Mouse (Mus musculus) intestine, embryonic 15.5 days (tissue): ENCODE results near the gene Aldh16a1. TPM values are rescaled to one million over a fixed set of nuclear protein-coding genes. Genes with fewer than 3 reads are reported as not detected.
"Not testable (repeated sequence)": the region's sequence is repeated elsewhere in the genome, so short reads cannot be mapped to it uniquely, and the experiment has no call there.

Source experiments
- ATAC-seq: fragments of 200-750 bp; cut with Nextera tagmentation; 2 replicates; pipeline ENCODE4 v1.8.0; 2017; ENCODE audit warnings: moderate TSS enrichment, moderate library complexity
- H3K27ac ChIP-seq: fragments of 300-500 bp; sonication (generic); 2 replicates; pipeline ENCODE4 v1.5.1; 2015; ENCODE audit warnings: mild to moderate bottlenecking, inconsistent platforms
- H3K27me3 ChIP-seq: fragments of 300-500 bp; sonication (generic); replicated peaks from 2 replicates; pipeline ENCODE4 v1.6.1; 2015; ENCODE audit warnings: inconsistent platforms
- H3K36me3 ChIP-seq: fragments of 300-500 bp; sonication (generic); 2 replicates; pipeline ENCODE4 v1.6.1; 2015; ENCODE audit warnings: inconsistent platforms
- H3K4me1 ChIP-seq: fragments of 300-500 bp; sonication (generic); replicated peaks from 2 replicates; pipeline ENCODE4 v1.6.1; 2015; ENCODE audit warnings: inconsistent platforms
- H3K4me2 ChIP-seq: fragments of 300-500 bp; sonication (generic); replicated peaks from 2 replicates; pipeline ENCODE4 v1.6.1; 2015; ENCODE audit warnings: mild to moderate bottlenecking, inconsistent platforms
- H3K4me3 ChIP-seq: fragments of 300-500 bp; sonication (generic); replicated peaks from 2 replicates; pipeline ENCODE4 v1.5.1; 2015; ENCODE audit warnings: inconsistent platforms
- H3K9ac ChIP-seq: fragments of 300-500 bp; sonication (generic); 2 replicates; pipeline ENCODE4 v1.6.1; 2015; ENCODE audit warnings: inconsistent platforms
- H3K9me3 ChIP-seq: fragments of 300-500 bp; sonication (generic); 2 replicates; pipeline ENCODE4 v1.6.1; 2016; ENCODE audit warnings: inconsistent platforms
- WGBS: fragments of 180-500 bp; shearing (Covaris S2); methylation state at CpG from one replicate; pipeline ENCODE4 v1.1.7; 2015; 5-methylcytosine and 5-hydroxymethylcytosine counted together
- polyA plus RNA-seq: library from polyadenylated mRNA; unstranded; fragments of >200 nt; fragmentation: Nextera tagmentation; extraction: Ambion mirVana; gene quantifications from 2 replicates; pipeline ENCODE4 v1.2.1, GENCODE M21; 2015

Aldh16a1 gene
- polyA plus RNA-seq, 1 experiment from 2014 or later: 79.0 TPM

- 37% methylated on average over 21 of the region's 21 CpGs for WGBS
- peak overlapping the region; percentile 71 for H3K4me2 ChIP-seq
- peak overlapping the region; percentile 89 for H3K4me3 ChIP-seq
- H3K4me1 ChIP-seq: peaks cover 32% of the 10 kb centered on the region
- peak overlapping the region; percentile 87 for H3K27ac ChIP-seq
- H3K9me3 ChIP-seq: no peaks in the 10 kb centered on the region
- H3K27me3 ChIP-seq: no peaks in the 10 kb centered on the region
- peaks cover 26% of the 10 kb centered on the region for H3K36me3 ChIP-seq
- peak overlapping the region; percentile 99 for H3K9ac ChIP-seq
- ATAC-seq: no peak
These were observed 27.3 kb downstream of the Aldh16a1 start for GRCm38 (mm10) chr7:45126844-45127699.

- Histone ChIP-seq H3K36me3 (peaks cover 34% of the 10 kb centered on the region), H3K4me1 (peaks cover 40% of the 10 kb centered on the region), H3K27me3 (no peaks in the 10 kb centered on the region), H3K27ac (peak overlapping the region; percentile 87), H3K4me2 (peak overlapping the region; percentile 71), H3K9me3 (no peaks in the 10 kb centered on the region), H3K4me3 (peak overlapping the region; percentile 89), H3K9ac (peak overlapping the region; percentile 99)
- no peak for ATAC-seq
- 65% methylated on average over 17 of the region's 17 CpGs for WGBS
These were observed 28.1 kb downstream of the Aldh16a1 start for GRCm38 (mm10) chr7:45126147-45126843.

- H3K4me3 ChIP-seq, ATAC-seq, H3K27me3 ChIP-seq, H3K9me3 ChIP-seq: not testable (repeated sequence)
- peaks cover 40% of the 10 kb centered on the region for H3K36me3 ChIP-seq
- peak overlapping the region; percentile 87 for H3K27ac ChIP-seq
- H3K4me2 ChIP-seq: peak overlapping the region; percentile 71
- H3K9ac ChIP-seq: peak overlapping the region; percentile 99
- 60% methylated on average over 5 of the region's 5 CpGs for WGBS
- peaks cover 43% of the 10 kb centered on the region for H3K4me1 ChIP-seq
These were observed 28.7 kb downstream of the Aldh16a1 start for GRCm38 (mm10) chr7:45125649-45126048.

- Histone ChIP-seq H3K9ac (no peak overlapping the region), H3K36me3 (peaks cover 44% of the 10 kb centered on the region), H3K4me3 (no peak overlapping the region), H3K4me2 (peak overlapping the region; percentile 52), H3K27me3 (no peaks in the 10 kb centered on the region), H3K4me1 (peaks cover 44% of the 10 kb centered on the region), H3K9me3 (no peaks in the 10 kb centered on the region), H3K27ac (peak overlapping the region; percentile 90)
- 20% methylated on average over 7 of the region's 7 CpGs for WGBS
- ATAC-seq: no peak
These were observed 29.2 kb downstream of the Aldh16a1 start for GRCm38 (mm10) chr7:45125144-45125600.

- Histone ChIP-seq H3K4me2 (peak within 1 kb of the TSS; percentile 74), H3K27me3 (no peaks in the 10 kb centered on the region), H3K9ac (peak within 1 kb of the TSS; percentile 95), H3K4me3 (peak within 1 kb of the TSS; percentile 86), H3K4me1 (peaks cover 40% of the 10 kb centered on the region), H3K36me3 (peaks cover 51% of the 10 kb centered on the region), H3K9me3 (no peaks in the 10 kb centered on the region), H3K27ac (peak within 1 kb of the TSS; percentile 90)
- ATAC-seq: peak; percentile 83
- WGBS: under 1% methylated on average over 59 of the region's 59 CpGs
These were observed 29.9 kb downstream of the Aldh16a1 start, which contains the start of gene Rps11 for GRCm38 (mm10) chr7:45124224-45125143. Rps11 (minus strand) TSS chr7:45124439.

- Histone ChIP-seq H3K4me3 (peak overlapping the region; percentile 86), H3K4me2 (peak overlapping the region; percentile 74), H3K36me3 (peaks cover 53% of the 10 kb centered on the region), H3K9me3 (no peaks in the 10 kb centered on the region), H3K27me3 (no peaks in the 10 kb centered on the region), H3K4me1 (peaks cover 40% of the 10 kb centered on the region), H3K9ac (peak overlapping the region; percentile 95), H3K27ac (peak overlapping the region; percentile 87)
- no peak for ATAC-seq
- 15% methylated on average over 12 of the region's 12 CpGs for whole genome bisulfite sequencing
These were observed 31.2 kb downstream of the Aldh16a1 start for GRCm38 (mm10) chr7:45123186-45123570.

GRCm38 (mm10) chr7:45122561-45123185, 31.7 kb downstream of the Aldh16a1 start:
- Histone ChIP-seq H3K27ac (peak overlapping the region; percentile 87; the same call in 1 of the 2 replicates), H3K4me1 (peaks cover 40% of the 10 kb centered on the region)
- no peak for ATAC-seq

GRCm38 (mm10) chr7:45121966-45122365, 32.4 kb downstream of the Aldh16a1 start:
- no peak for ATAC-seq
- Histone ChIP-seq H3K36me3 (peaks cover 50% of the 10 kb centered on the region), H3K4me1 (peaks cover 39% of the 10 kb centered on the region), H3K9me3 (no peaks in the 10 kb centered on the region), H3K27me3 (no peaks in the 10 kb centered on the region), H3K4me3 (no peak overlapping the region), H3K27ac (peak overlapping the region; percentile 23; the same call in 1 of the 2 replicates), H3K9ac (peak overlapping the region; percentile 31), H3K4me2 (peak overlapping the region; percentile 74)

More at GRCm38 (mm10) chr7:45122561-45123185, 31.7 kb downstream of the Aldh16a1 start:
- Histone ChIP-seq H3K9ac (peak overlapping the region; percentile 95), H3K27me3 (no peaks in the 10 kb centered on the region), H3K4me3 (peak overlapping the region; percentile 86), H3K9me3 (no peaks in the 10 kb centered on the region), H3K4me2 (peak overlapping the region; percentile 74), H3K36me3 (peaks cover 53% of the 10 kb centered on the region)
- WGBS: 81% methylated on average over 15 of the region's 15 CpGs

GRCm38 (mm10) chr7:45121404-45121803, 33.0 kb downstream of the Aldh16a1 start:
- Histone ChIP-seq H3K9ac (peak overlapping the region; percentile 31), H3K4me3 (no peak overlapping the region), H3K4me2 (peak overlapping the region; percentile 74)

GRCm38 (mm10) chr7:45119780-45120709, 34.3 kb downstream of the Aldh16a1 start:
- Histone ChIP-seq H3K36me3 (peaks cover 32% of the 10 kb centered on the region), H3K27ac (no peak overlapping the region), H3K4me3 (no peak overlapping the region), H3K9ac (no peak overlapping the region), H3K9me3 (no peaks in the 10 kb centered on the region), H3K4me2 (no peak overlapping the region), H3K4me1 (peaks cover 25% of the 10 kb centered on the region), H3K27me3 (no peaks in the 10 kb centered on the region)
- no peak for ATAC-seq
- 76% methylated on average over 5 of the region's 5 CpGs for WGBS

More at GRCm38 (mm10) chr7:45121404-45121803, 33.0 kb downstream of the Aldh16a1 start:
- no peak for ATAC-seq
- Histone ChIP-seq H3K9me3 (no peaks in the 10 kb centered on the region), H3K27ac (peak overlapping the region; percentile 23; the same call in 1 of the 2 replicates), H3K27me3 (no peaks in the 10 kb centered on the region), H3K36me3 (peaks cover 45% of the 10 kb centered on the region), H3K4me1 (peaks cover 33% of the 10 kb centered on the region)
- WGBS: 47% methylated on average over 8 of the region's 8 CpGs
